Mouse (Mus musculus): ENCODE results near the gene Arhgap10. TPM values are rescaled to one million over a fixed set of nuclear protein-coding genes. Genes with fewer than 3 reads are reported as not detected.
"Not testable (repeated sequence)": the region's sequence is repeated elsewhere in the genome, so short reads cannot be mapped to it uniquely, and the experiment has no call there.

Arhgap10 gene
- polyA plus RNA-seq, 1 experiment from 2014 or later = 20.7 TPM

- Histone ChIP-seq H3K4me1 (peaks cover 46% of the 10 kb centered on the region), H3K36me3 (peaks cover 27% of the 10 kb centered on the region), H3K9me3 (no peaks in the 10 kb centered on the region), H3K4me3 (no peak overlapping the region), H3K27me3 (replicated peaks) (no peaks in the 10 kb centered on the region), H3K27ac (replicated peaks) (no peak overlapping the region), H3K9ac (no peak overlapping the region), H3K4me2 (no peak overlapping the region)
- no peak for ATAC-seq (ENCODE audit: extremely low read depth, insufficient number of reproducible peaks, low FRiP score, low TSS enrichment)
- WGBS = 81% methylated on average over 6 of the region's 6 CpGs
These were observed 177.6 kb downstream of the Arhgap10 start for GRCm38 (mm10) chr8:77340046-77340747.

GRCm38 (mm10) chr8:77337272-77337671, 180.5 kb downstream of the Arhgap10 start:
- H3K27ac ChIP-seq (replicated peaks) = no peak overlapping the region
- H3K9ac ChIP-seq = no peak overlapping the region
- H3K36me3 ChIP-seq = peaks cover 26% of the 10 kb centered on the region
- ATAC-seq (ENCODE audit: extremely low read depth, insufficient number of reproducible peaks, low FRiP score, low TSS enrichment) = no peak
- 71% methylated on average over 12 of the region's 12 CpGs for WGBS
- H3K9me3 ChIP-seq = no peaks in the 10 kb centered on the region
- H3K4me2 ChIP-seq = no peak overlapping the region
- H3K27me3 ChIP-seq (replicated peaks) = no peaks in the 10 kb centered on the region
- no peak overlapping the region for H3K4me3 ChIP-seq
- H3K4me1 ChIP-seq = peaks cover 39% of the 10 kb centered on the region

- Histone ChIP-seq H3K36me3 (peaks cover 30% of the 10 kb centered on the region), H3K9me3 (no peaks in the 10 kb centered on the region), H3K4me1 (peaks cover 29% of the 10 kb centered on the region), H3K27me3 (replicated peaks) (no peaks in the 10 kb centered on the region), H3K9ac (no peak overlapping the region), H3K27ac (replicated peaks) (no peak overlapping the region), H3K4me3 (no peak overlapping the region), H3K4me2 (no peak overlapping the region)
- no peak for ATAC-seq (ENCODE audit: extremely low read depth, insufficient number of reproducible peaks, low FRiP score, low TSS enrichment)
- WGBS = 89% methylated on average over 12 of the region's 12 CpGs
These were observed 186.6 kb downstream of the Arhgap10 start for GRCm38 (mm10) chr8:77331180-77331579.

GRCm38 (mm10) chr8:77330304-77330703, 187.4 kb downstream of the Arhgap10 start:
- Histone ChIP-seq H3K4me3 (no peak overlapping the region), H3K27ac (replicated peaks) (no peak overlapping the region), H3K4me1 (peaks cover 29% of the 10 kb centered on the region), H3K27me3 (replicated peaks) (no peaks in the 10 kb centered on the region), H3K9me3 (no peaks in the 10 kb centered on the region), H3K4me2 (no peak overlapping the region), H3K36me3 (peaks cover 26% of the 10 kb centered on the region), H3K9ac (no peak overlapping the region)
- no peak for ATAC-seq (ENCODE audit: extremely low read depth, insufficient number of reproducible peaks, low FRiP score, low TSS enrichment)
- 71% methylated on average over 9 of the region's 9 CpGs for WGBS

GRCm38 (mm10) chr8:77329783-77330182, 188.0 kb downstream of the Arhgap10 start:
- peaks cover 29% of the 10 kb centered on the region for H3K4me1 ChIP-seq
- no peaks in the 10 kb centered on the region for H3K9me3 ChIP-seq
- peaks cover 25% of the 10 kb centered on the region for H3K36me3 ChIP-seq
- WGBS = 56% methylated on average over 4 of the region's 4 CpGs
- H3K9ac ChIP-seq = no peak overlapping the region
- no peak for ATAC-seq (ENCODE audit: extremely low read depth, insufficient number of reproducible peaks, low FRiP score, low TSS enrichment)
- H3K27me3 ChIP-seq (replicated peaks) = no peaks in the 10 kb centered on the region
- no peak overlapping the region for H3K27ac ChIP-seq (replicated peaks)
- H3K4me3 ChIP-seq = no peak overlapping the region
- H3K4me2 ChIP-seq = no peak overlapping the region

- Histone ChIP-seq H3K36me3 (peaks cover 13% of the 10 kb centered on the region), H3K4me2 (no peak overlapping the region), H3K9ac (no peak overlapping the region), H3K4me1 (peaks cover 29% of the 10 kb centered on the region), H3K27me3 (replicated peaks) (no peaks in the 10 kb centered on the region), H3K9me3 (no peaks in the 10 kb centered on the region), H3K4me3 (no peak overlapping the region), H3K27ac (replicated peaks) (no peak overlapping the region)
- ATAC-seq (ENCODE audit: extremely low read depth, insufficient number of reproducible peaks, low FRiP score, low TSS enrichment) = no peak
- 85% methylated on average over 8 of the region's 8 CpGs for WGBS
These were observed 189.3 kb downstream of the Arhgap10 start for GRCm38 (mm10) chr8:77328473-77328872.

- Histone ChIP-seq H3K4me2 (no peak overlapping the region), H3K9ac (no peak overlapping the region), H3K27ac (replicated peaks) (no peak overlapping the region), H3K4me3 (no peak overlapping the region), H3K9me3 (no peaks in the 10 kb centered on the region), H3K36me3 (peaks cover 5% of the 10 kb centered on the region; the same call in 1 of the 2 replicates), H3K27me3 (replicated peaks) (no peaks in the 10 kb centered on the region), H3K4me1 (peaks cover 35% of the 10 kb centered on the region)
- 83% methylated on average over 4 of the region's 4 CpGs for WGBS
- no peak for ATAC-seq (ENCODE audit: extremely low read depth, insufficient number of reproducible peaks, low FRiP score, low TSS enrichment)
These were observed 190.4 kb downstream of the Arhgap10 start for GRCm38 (mm10) chr8:77327326-77327725.

GRCm38 (mm10) chr8:77322727-77323126, 195.0 kb downstream of the Arhgap10 start:
- H3K27ac ChIP-seq (replicated peaks); H3K27me3 ChIP-seq (replicated peaks); H3K4me1 ChIP-seq; H3K4me2 ChIP-seq; ATAC-seq (ENCODE audit: extremely low read depth, insufficient number of reproducible peaks, low FRiP score, low TSS enrichment); H3K4me3 ChIP-seq; H3K9ac ChIP-seq; H3K9me3 ChIP-seq: not testable (repeated sequence)
- peaks cover 11% of the 10 kb centered on the region; the same call in 1 of the 2 replicates for H3K36me3 ChIP-seq
- 70% methylated on average over 6 of the region's 7 CpGs for WGBS

GRCm38 (mm10) chr8:77321901-77322300, 195.9 kb downstream of the Arhgap10 start:
- H3K4me3 ChIP-seq = no peak overlapping the region
- WGBS = 86% methylated on average over 4 of the region's 4 CpGs
- peaks cover 5% of the 10 kb centered on the region; the same call in 1 of the 2 replicates for H3K4me1 ChIP-seq
- no peaks in the 10 kb centered on the region for H3K9me3 ChIP-seq
- H3K4me2 ChIP-seq = no peak overlapping the region
- no peak overlapping the region for H3K9ac ChIP-seq
- no peak for ATAC-seq (ENCODE audit: extremely low read depth, insufficient number of reproducible peaks, low FRiP score, low TSS enrichment)
- H3K27me3 ChIP-seq (replicated peaks) = no peaks in the 10 kb centered on the region
- peaks cover 11% of the 10 kb centered on the region; the same call in 1 of the 2 replicates for H3K36me3 ChIP-seq
- no peak overlapping the region for H3K27ac ChIP-seq (replicated peaks)

- peaks cover 5% of the 10 kb centered on the region; the same call in 1 of the 2 replicates for H3K4me1 ChIP-seq
- H3K4me2 ChIP-seq = no peak overlapping the region
- WGBS = 71% methylated on average over 9 of the region's 9 CpGs
- ATAC-seq (ENCODE audit: extremely low read depth, insufficient number of reproducible peaks, low FRiP score, low TSS enrichment) = no peak
- H3K9ac ChIP-seq = no peak overlapping the region
- H3K36me3 ChIP-seq = peaks cover 13% of the 10 kb centered on the region; the same call in 1 of the 2 replicates
- no peak overlapping the region for H3K4me3 ChIP-seq
- no peak overlapping the region for H3K27ac ChIP-seq (replicated peaks)
- H3K9me3 ChIP-seq = no peaks in the 10 kb centered on the region
- no peaks in the 10 kb centered on the region for H3K27me3 ChIP-seq (replicated peaks)
These were observed 199.2 kb downstream of the Arhgap10 start for GRCm38 (mm10) chr8:77318590-77318989.

GRCm38 (mm10) chr8:77317771-77318170, 200.0 kb downstream of the Arhgap10 start:
- no peak for ATAC-seq (ENCODE audit: extremely low read depth, insufficient number of reproducible peaks, low FRiP score, low TSS enrichment)
- Histone ChIP-seq H3K4me1 (peaks cover 7% of the 10 kb centered on the region), H3K4me2 (no peak overlapping the region), H3K9me3 (no peaks in the 10 kb centered on the region), H3K36me3 (peaks cover 13% of the 10 kb centered on the region; the same call in 1 of the 2 replicates), H3K27ac (replicated peaks) (no peak overlapping the region), H3K4me3 (no peak overlapping the region), H3K27me3 (replicated peaks) (no peaks in the 10 kb centered on the region), H3K9ac (no peak overlapping the region)
- 87% methylated on average over 2 of the region's 2 CpGs for WGBS

GRCm38 (mm10) chr8:77313003-77313402, 204.8 kb downstream of the Arhgap10 start:
- ATAC-seq (ENCODE audit: extremely low read depth, insufficient number of reproducible peaks, low FRiP score, low TSS enrichment) = no peak
- H3K9ac ChIP-seq = no peak overlapping the region
- H3K27me3 ChIP-seq (replicated peaks) = no peaks in the 10 kb centered on the region
- 66% methylated on average over 3 of the region's 3 CpGs for WGBS
- no peak overlapping the region for H3K4me2 ChIP-seq
- no peaks in the 10 kb centered on the region for H3K9me3 ChIP-seq
- peaks cover 21% of the 10 kb centered on the region for H3K36me3 ChIP-seq
- no peak overlapping the region for H3K27ac ChIP-seq (replicated peaks)
- H3K4me1 ChIP-seq = peaks cover 11% of the 10 kb centered on the region
- H3K4me3 ChIP-seq = no peak overlapping the region
